Mouse (Mus musculus) cerebellum, adult 18-20 months (tissue): ENCODE measurements around the gene Gpr34.

ENCODE experiments used
- DNase-seq, 2 experiments: peaks; one replicate each; pipeline ENCODE4 v3.0.0; 2021

The Gpr34 gene

GRCm38 (mm10) chrX:13673001-13673400 is 41.1 kb downstream of the Gpr34 start:
- DNase-seq = no peak

DNA sequence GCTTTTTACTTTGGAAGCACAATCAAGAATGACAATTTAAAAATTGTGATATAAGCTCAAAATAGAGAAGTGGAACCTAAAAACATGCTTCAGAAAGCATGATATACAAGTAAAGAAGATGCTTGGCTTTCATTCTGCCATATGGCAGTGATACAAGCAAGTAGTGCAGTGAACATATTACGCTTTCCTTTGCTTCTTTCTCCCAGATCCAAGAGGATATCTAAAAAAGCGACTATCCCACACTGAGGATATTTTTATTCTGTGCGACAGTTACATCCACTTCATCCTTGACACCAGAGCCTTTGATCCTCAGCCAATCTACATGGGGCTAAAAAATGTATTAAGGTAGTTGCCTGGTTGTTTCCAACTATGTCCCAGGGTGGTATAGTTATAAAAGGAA is 49.9 kb downstream of the Gpr34 start:
- DNase-seq = no peak

DNA sequence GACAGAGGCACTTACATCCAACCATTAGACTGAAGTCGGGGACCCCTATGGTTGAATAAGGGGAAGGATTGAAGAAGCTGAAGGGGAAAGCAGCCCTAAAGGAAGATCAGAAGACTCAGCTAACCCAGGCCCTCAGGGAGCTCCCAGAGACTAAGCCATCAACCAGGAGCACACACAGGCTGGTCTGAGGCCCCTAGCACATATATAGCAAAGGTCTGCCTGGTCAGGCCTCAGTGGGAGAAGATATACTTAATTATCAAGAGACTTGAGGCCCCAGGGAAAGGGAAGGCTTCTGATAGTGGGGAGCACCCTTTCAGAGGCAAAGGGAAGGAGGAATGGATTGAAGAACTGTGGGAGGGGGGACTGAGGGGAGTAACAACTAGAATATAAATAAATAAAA is 54.7 kb downstream of the Gpr34 start:
- DNase-seq = no peak

GRCm38 (mm10) chrX:13688356-13688755 is 56.5 kb downstream of the Gpr34 start:
- DNase-seq = no peak
